Mouse (Mus musculus): ENCODE results near the gene Myh10. TPM values are rescaled to one million over a fixed set of nuclear protein-coding genes. Genes with fewer than 3 reads are reported as not detected.

The Myh10 gene
- polyA plus RNA-seq, 1 experiment = 0.67 TPM

DNA sequence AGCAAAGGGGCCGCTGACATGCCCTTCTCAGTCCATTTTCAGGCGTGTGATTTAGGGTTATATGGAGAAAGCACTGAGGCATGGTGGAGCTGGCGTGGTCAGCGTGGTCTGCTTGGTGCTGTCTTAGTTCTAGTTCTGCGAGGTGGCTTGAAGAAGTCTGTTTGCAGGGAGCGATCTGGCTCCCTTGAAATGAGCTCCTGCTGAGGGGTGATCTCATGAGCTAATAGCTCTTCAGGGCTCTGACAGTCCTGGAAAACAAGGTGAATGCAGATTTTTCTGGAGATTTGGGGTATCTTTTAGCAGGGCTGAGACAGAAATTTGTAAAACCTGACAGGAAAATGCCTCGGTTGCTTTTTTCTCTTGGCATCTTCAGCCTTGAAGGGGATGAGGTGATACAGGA lies 48.1 kb downstream of the Myh10 start:
- no peak for TF ChIP-seq FLI1 (IDR thresholded peaks at IDR 0.05; ENCODE audit: low read length)
- no peak for TF ChIP-seq GATA1 (IDR thresholded peaks at IDR 0.05; ENCODE audit: borderline replicate concordance, low read length)
- Histone ChIP-seq H3K4me3 (replicated peaks) (peak overlapping the region; percentile 14), H3K4me1 (no peaks in the 10 kb centered on the region), H3K27me3 (replicated peaks) (peaks cover 16% of the 10 kb centered on the region), H3K9me3 (no peaks in the 10 kb centered on the region), H3K36me3 (replicated peaks; ENCODE audit: low read length) (no peaks in the 10 kb centered on the region)

DNA sequence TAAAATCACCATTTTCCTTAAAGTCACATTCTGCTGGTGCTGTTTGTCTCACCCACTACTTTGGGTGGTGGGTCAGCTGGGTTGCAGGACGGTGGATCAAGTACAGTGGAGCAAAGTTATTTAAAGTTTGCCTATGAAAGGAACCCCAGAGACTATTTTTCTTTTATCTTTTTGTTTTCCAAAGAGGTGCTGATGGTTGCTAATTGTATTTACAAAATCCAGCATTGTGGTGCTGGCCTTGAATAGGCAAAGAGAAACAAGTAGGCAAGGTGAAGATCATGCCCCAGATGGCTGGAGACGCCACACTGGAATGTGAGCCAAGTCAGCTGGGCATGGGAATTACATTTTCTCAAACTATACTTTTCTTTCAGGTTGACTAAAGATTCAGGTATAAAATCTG lies 51.3 kb downstream of the Myh10 start:
- Histone ChIP-seq H3K4me1 (no peaks in the 10 kb centered on the region), H3K27me3 (replicated peaks) (peaks cover 13% of the 10 kb centered on the region), H3K4me3 (replicated peaks) (no peak overlapping the region), H3K9me3 (no peaks in the 10 kb centered on the region), H3K36me3 (replicated peaks; ENCODE audit: low read length) (no peaks in the 10 kb centered on the region)
- TF ChIP-seq FLI1 (IDR thresholded peaks at IDR 0.05; ENCODE audit: low read length) = no peak
- TF ChIP-seq GATA1 (IDR thresholded peaks at IDR 0.05; ENCODE audit: borderline replicate concordance, low read length) = no peak

DNA sequence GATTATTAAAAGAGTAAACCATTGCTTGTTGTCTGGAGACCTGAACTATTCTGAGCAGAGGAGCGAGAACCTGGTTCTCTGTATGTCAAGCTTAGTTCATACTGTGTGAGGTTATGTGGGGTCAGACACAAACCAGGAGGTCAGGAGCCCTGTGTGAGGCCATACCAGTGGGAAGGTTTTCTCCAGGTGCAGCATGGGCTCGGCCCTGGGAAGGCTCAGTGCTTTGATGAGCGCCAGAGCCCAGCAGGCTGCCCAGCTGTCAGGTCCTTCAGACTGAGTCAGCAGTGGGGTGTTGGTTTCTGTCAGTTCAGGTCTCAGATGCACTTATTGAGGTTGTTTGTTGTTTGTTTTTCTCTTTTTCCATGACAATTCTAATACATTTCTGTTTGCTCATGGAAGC lies 52.8 kb downstream of the Myh10 start:
- no peaks in the 10 kb centered on the region for H3K9me3 ChIP-seq
- H3K4me1 ChIP-seq = no peaks in the 10 kb centered on the region
- H3K4me3 ChIP-seq (replicated peaks) = no peak overlapping the region
- H3K36me3 ChIP-seq (replicated peaks; ENCODE audit: low read length) = no peaks in the 10 kb centered on the region
- peaks cover 11% of the 10 kb centered on the region for H3K27me3 ChIP-seq (replicated peaks)
- TF ChIP-seq FLI1 (IDR thresholded peaks at IDR 0.05; ENCODE audit: low read length) (no peak), GATA1 (IDR thresholded peaks at IDR 0.05; ENCODE audit: borderline replicate concordance, low read length) (no peak)

DNA sequence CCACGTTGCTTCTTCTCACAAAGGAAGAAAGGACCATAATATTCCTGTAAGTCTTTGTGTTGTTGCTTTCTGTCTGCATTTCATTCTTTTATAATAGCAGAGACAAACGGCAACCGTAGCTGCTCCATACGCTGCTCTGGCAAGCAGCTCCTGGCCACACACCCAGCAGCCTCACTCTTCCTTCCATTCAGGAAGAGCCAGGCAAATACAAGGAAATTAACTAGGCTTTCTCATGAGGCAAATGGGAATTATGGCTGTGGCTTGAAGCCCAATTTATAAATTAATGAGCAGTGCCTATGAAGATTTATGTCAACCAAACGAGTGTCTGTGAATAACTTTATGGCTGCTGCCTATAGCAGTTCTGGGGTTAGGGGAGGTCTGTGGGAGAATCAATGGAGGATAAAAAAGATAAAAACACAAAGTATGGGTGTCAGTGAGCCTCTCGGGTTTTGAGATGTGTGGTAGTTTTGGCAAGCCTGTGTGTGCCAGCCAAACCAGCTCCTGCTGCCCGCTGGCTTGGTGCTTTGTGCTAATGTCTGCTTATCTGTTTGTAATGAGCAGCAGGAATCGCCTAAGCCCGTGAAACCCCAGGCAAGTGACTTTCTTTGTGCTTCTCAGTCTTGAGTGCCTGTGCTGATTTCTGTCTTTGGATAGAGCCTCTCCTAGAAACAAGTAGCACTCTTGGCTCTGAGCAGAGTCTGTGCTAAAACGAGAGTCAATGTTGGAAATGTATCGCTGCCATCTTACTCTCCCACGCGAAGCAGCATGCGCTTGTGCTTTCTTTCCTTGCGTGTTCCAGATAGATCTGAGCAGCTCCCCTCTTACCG lies 54.2 kb downstream of the Myh10 start:
- TF ChIP-seq GATA1 (IDR thresholded peaks at IDR 0.05; ENCODE audit: borderline replicate concordance, low read length) (no peak), FLI1 (IDR thresholded peaks at IDR 0.05; ENCODE audit: low read length) (no peak)
- H3K27me3 ChIP-seq (replicated peaks) = peaks cover 13% of the 10 kb centered on the region
- no peak overlapping the region for H3K4me3 ChIP-seq (replicated peaks)
- H3K36me3 ChIP-seq (replicated peaks; ENCODE audit: low read length) = no peaks in the 10 kb centered on the region
- no peaks in the 10 kb centered on the region for H3K9me3 ChIP-seq
- no peaks in the 10 kb centered on the region for H3K4me1 ChIP-seq

DNA sequence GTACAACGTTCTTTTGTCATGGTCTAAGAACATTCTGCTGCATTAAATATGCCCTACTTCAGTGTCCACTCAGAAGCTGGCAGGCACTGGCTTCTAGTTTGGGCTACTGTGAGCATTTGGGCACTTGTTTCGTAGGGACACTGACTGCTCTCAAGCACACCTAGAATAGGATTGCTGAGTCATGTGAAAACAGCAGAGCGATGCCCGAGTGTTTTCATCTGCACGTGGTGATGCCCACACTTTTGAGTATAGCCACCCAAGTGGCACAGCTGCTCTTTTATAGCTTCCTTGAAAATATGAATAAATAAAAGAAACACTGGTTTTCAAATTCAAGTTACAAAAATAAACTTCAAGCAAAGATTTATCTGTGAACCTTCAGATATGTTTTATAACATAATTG lies 56.8 kb downstream of the Myh10 start:
- no peaks in the 10 kb centered on the region for H3K36me3 ChIP-seq (replicated peaks; ENCODE audit: low read length)
- H3K27me3 ChIP-seq (replicated peaks) = peaks cover 13% of the 10 kb centered on the region
- no peak for TF ChIP-seq GATA1 (IDR thresholded peaks at IDR 0.05; ENCODE audit: borderline replicate concordance, low read length)

DNA sequence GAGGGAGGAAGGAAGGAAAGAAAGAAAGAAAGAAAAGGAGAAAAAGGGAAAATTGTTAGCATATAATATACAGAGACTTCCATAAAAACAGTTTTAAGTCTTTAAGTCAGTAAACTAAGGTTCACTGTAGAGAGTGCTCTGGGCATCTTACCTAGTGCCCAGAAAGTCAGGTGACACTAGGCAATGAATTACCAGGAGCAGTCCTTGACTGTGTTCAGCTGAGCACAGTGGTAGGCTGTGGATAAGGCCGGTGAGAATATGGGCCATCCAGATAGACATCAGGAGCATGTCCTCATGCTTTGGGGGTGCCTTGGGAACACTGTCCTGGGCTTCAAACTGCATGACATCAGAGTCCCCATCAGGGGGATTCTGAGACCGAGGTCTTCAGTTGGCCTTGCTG lies 58.8 kb downstream of the Myh10 start:
- TF ChIP-seq FLI1 (IDR thresholded peaks at IDR 0.05; ENCODE audit: low read length) = no peak
- no peak for TF ChIP-seq GATA1 (IDR thresholded peaks at IDR 0.05; ENCODE audit: borderline replicate concordance, low read length)
- no peaks in the 10 kb centered on the region for H3K4me1 ChIP-seq
- no peaks in the 10 kb centered on the region for H3K36me3 ChIP-seq (replicated peaks; ENCODE audit: low read length)
- no peaks in the 10 kb centered on the region for H3K9me3 ChIP-seq
- no peak overlapping the region for H3K4me3 ChIP-seq (replicated peaks)
- peaks cover 12% of the 10 kb centered on the region for H3K27me3 ChIP-seq (replicated peaks)

More for the DNA sequence above, 56.8 kb downstream of the Myh10 start:
- no peaks in the 10 kb centered on the region for H3K9me3 ChIP-seq
- no peaks in the 10 kb centered on the region for H3K4me1 ChIP-seq
- no peak overlapping the region for H3K4me3 ChIP-seq (replicated peaks)

DNA sequence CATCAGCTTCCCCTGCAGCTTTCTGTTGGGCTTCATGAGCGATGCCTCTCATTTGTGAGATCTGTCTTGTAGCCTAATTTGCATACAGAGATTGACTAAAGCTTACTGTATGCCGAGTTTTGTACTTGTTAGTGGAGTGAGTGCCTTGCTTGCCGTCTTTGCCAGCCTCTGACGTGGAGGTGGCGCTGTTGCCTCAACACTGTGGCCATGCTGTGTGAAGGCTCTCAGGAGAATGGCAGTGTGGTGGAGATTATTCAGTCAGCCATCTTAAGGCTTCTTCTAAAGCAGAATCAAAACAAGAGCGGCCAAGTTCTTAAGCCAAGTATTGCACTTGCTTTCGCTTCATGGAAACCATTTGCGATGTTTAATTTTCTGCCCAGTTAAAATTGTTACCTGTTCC lies 59.6 kb downstream of the Myh10 start:
- H3K9me3 ChIP-seq = no peaks in the 10 kb centered on the region
- no peak for TF ChIP-seq GATA1 (IDR thresholded peaks at IDR 0.05; ENCODE audit: borderline replicate concordance, low read length)
- TF ChIP-seq FLI1 (IDR thresholded peaks at IDR 0.05; ENCODE audit: low read length) = no peak
- H3K4me3 ChIP-seq (replicated peaks) = no peak overlapping the region
- no peaks in the 10 kb centered on the region for H3K4me1 ChIP-seq
- H3K36me3 ChIP-seq (replicated peaks; ENCODE audit: low read length) = no peaks in the 10 kb centered on the region
- peaks cover 10% of the 10 kb centered on the region for H3K27me3 ChIP-seq (replicated peaks)

DNA sequence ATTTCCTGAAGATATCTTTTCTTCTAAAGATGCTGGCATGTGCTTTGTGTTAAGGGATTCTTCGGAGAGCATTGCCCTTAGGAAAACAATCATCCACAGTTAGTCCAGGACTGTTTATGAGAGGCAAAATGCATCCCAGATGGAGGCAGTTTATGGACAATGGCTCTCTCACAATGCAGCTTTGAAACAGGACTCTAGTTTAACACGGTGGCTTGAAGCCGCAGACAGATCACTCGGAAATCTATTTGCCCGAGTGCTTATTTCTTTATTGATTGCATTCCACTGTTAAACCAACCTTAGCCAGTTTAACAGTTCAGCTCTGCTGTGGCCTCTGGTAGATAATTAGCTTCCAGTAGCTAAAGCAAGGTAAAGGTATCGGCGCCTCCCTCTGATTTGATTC lies 62.9 kb downstream of the Myh10 start:
- TF ChIP-seq GATA1 (IDR thresholded peaks at IDR 0.05; ENCODE audit: borderline replicate concordance, low read length) (no peak), FLI1 (IDR thresholded peaks at IDR 0.05; ENCODE audit: low read length) (no peak)
- Histone ChIP-seq H3K4me3 (replicated peaks) (no peak overlapping the region), H3K4me1 (no peaks in the 10 kb centered on the region), H3K36me3 (replicated peaks; ENCODE audit: low read length) (no peaks in the 10 kb centered on the region), H3K9me3 (no peaks in the 10 kb centered on the region), H3K27me3 (replicated peaks) (peaks cover 11% of the 10 kb centered on the region)

DNA sequence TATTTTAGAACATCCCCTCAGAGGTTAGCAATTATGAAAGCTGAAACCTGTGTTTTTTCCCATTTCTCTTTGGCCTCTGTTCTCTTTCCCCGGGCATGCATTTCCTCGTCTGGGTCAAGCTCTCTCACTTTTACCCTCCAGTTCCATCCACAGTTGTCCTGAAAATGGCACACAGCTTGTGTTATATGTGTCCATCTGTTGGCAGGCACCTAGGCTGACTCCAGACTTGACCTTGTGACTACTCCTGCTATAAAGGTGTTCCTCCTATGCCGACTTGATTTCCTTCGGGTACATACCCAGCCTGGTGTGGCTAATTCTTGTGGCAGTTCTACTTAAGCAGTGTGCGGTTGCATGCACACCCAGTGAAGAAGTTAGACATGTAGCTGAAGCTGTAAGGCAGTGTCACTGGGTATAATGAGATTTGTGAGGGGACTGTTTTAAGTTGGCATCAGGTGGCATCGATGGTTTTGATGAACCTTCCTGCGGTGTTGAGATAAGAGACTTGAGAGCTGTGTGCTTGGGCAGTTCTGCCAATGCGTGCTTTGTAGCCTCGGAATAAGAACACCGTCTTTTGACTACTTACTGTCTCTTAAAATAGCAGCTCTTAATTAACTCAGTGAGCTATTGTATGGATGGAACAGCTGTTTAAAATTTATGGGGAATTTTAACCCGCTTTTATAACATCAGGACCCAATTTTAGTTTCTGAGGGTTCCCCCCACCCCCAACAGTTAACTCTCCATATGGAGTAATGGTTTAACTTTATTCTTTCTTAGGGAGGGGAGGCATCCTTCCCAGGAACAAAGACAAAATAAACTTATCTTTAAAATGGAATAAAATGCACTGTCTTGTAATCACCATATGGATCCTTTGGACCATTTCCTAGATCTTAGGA lies 65.3 kb downstream of the Myh10 start:
- Histone ChIP-seq H3K27me3 (replicated peaks) (peaks cover 6% of the 10 kb centered on the region), H3K4me3 (replicated peaks) (no peak overlapping the region), H3K4me1 (no peaks in the 10 kb centered on the region), H3K9me3 (no peaks in the 10 kb centered on the region), H3K36me3 (replicated peaks; ENCODE audit: low read length) (no peaks in the 10 kb centered on the region)
- TF ChIP-seq GATA1 (IDR thresholded peaks at IDR 0.05; ENCODE audit: borderline replicate concordance, low read length) (no peak), FLI1 (IDR thresholded peaks at IDR 0.05; ENCODE audit: low read length) (no peak)

DNA sequence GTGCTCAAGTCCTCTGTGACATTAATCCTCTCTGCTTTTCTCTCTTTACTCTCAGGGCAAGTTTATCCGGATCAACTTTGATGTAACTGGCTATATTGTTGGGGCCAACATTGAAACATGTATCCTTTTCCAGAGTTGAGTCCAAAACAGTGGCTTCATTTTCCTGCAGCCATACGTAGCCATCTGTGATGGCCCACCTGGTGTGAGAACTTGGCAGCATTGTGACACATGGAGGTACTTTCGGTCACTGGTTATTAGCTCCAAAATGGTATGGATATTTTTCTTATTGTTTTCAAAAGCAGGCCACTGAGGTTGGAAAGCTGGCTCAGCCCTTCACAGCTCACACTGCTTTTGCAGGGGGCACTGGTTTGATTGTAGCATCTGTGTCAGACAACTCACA lies 68.3 kb downstream of the Myh10 start:
- Histone ChIP-seq H3K27me3 (replicated peaks) (peaks cover 6% of the 10 kb centered on the region), H3K4me1 (no peaks in the 10 kb centered on the region), H3K36me3 (replicated peaks; ENCODE audit: low read length) (no peaks in the 10 kb centered on the region), H3K4me3 (replicated peaks) (no peak overlapping the region), H3K9me3 (no peaks in the 10 kb centered on the region)
- TF ChIP-seq FLI1 (IDR thresholded peaks at IDR 0.05; ENCODE audit: low read length) (no peak), GATA1 (IDR thresholded peaks at IDR 0.05; ENCODE audit: borderline replicate concordance, low read length) (no peak)
